Mouse (Mus musculus) CH12.LX (cell line): Measurements from ENCODE around the gene Ednrb. TPM values are rescaled to one million over a fixed set of nuclear protein-coding genes. Genes with fewer than 3 reads are reported as not detected.

ENCODE experiments used
- DNase-seq: peaks from one replicate; pipeline ENCODE4 v3.0.0-alpha.2; 2013; ENCODE audit errors: extremely low read depth
- H3K27ac ChIP-seq: 2 replicates; pipeline ENCODE4 v1.5.1; 2012; ENCODE audit warnings: low read depth, mild to moderate bottlenecking, control low read depth, moderate library complexity; ENCODE audit not compliant: insufficient read depth
- H3K27me3 ChIP-seq: replicated peaks from 2 replicates; pipeline ENCODE3; 2012; ENCODE audit warnings: inconsistent platforms
- H3K36me3 ChIP-seq, 2 experiments: replicated peaks in 1 of 2; 2 replicates each; pipeline versions ENCODE3 to v1.6.1; 2012; ENCODE audit warnings: inconsistent platforms in 1 of 2, low read length in 1 of 2, mild to moderate bottlenecking in 1 of 2, mixed read lengths in 1 of 2, moderate library complexity in 1 of 2; ENCODE audit not compliant: control insufficient read depth in 1 of 2, insufficient read depth in 1 of 2
- H3K4me1 ChIP-seq, 2 experiments: 2 replicates each; pipeline ENCODE4 v1.6.1; 2012; ENCODE audit warnings: inconsistent platforms in 1 of 2, moderate library complexity in 1 of 2; ENCODE audit not compliant: insufficient read depth in 2 of 2, control insufficient read depth in 1 of 2
- H3K4me2 ChIP-seq: 2 replicates; pipeline ENCODE4 v1.6.1; 2012; ENCODE audit warnings: low read depth, mild to moderate bottlenecking, control low read depth; ENCODE audit not compliant: poor library complexity, insufficient read depth, severe bottlenecking
- H3K4me3 ChIP-seq, 3 experiments: fragments of 150-350 bp in 1 of 3; sonication (generic) in 1 of 3; replicated peaks in 1 of 3; 2 replicates each; pipeline versions ENCODE3 to v1.5.1; 2011 to 2012; ENCODE audit warnings: low read depth in 2 of 3, low read length in 2 of 3, mild to moderate bottlenecking in 2 of 3, moderate library complexity in 2 of 3, control low read depth in 1 of 3, improper control_type of control experiment in 1 of 3, inconsistent platforms in 1 of 3, mixed read lengths in 1 of 3; ENCODE audit not compliant: poor library complexity in 1 of 3
- H3K79me2 ChIP-seq: replicated peaks from 2 replicates; pipeline ENCODE4 v1.6.1; 2012; ENCODE audit warnings: mild to moderate bottlenecking, moderate library complexity; ENCODE audit not compliant: control insufficient read depth, poor library complexity, insufficient read depth, severe bottlenecking; ENCODE audit errors: extremely low read depth
- H3K9ac ChIP-seq: 2 replicates; pipeline ENCODE4 v1.6.1; 2012; ENCODE audit warnings: low read depth, mild to moderate bottlenecking, control low read depth, moderate library complexity; ENCODE audit not compliant: insufficient read depth
- H3K9me3 ChIP-seq: replicated peaks from 2 replicates; pipeline ENCODE3; 2012; ENCODE audit warnings: low read length, inconsistent platforms, mixed read lengths
- CHD1 ChIP-seq: IDR thresholded peaks from 2 replicates; pipeline ENCODE4 v1.6.1; 2012; ENCODE audit warnings: low read depth, low read length, improper control_type of control experiment, inconsistent platforms
- CHD2 ChIP-seq: IDR thresholded peaks from 2 replicates; pipeline ENCODE4 v1.6.1; 2011; ENCODE audit warnings: low read length, improper control_type of control experiment
- CTCF ChIP-seq, 2 experiments: IDR thresholded peaks in 1 of 2; conservative IDR thresholded peaks in 1 of 2; 2 replicates each; pipeline ENCODE4 v1.5.1; 2011 to 2012; ENCODE audit warnings: low read depth in 2 of 2, low read length in 2 of 2, improper control_type of control experiment in 1 of 2, inconsistent platforms in 1 of 2, mild to moderate bottlenecking in 1 of 2, moderate library complexity in 1 of 2
- ELF1 ChIP-seq: IDR thresholded peaks from 2 replicates; pipeline ENCODE4 v1.6.1; 2014; ENCODE audit warnings: low read depth, mild to moderate bottlenecking, inconsistent platforms, low read length, improper control_type of control experiment
- EP300 ChIP-seq: IDR thresholded peaks from 2 replicates; pipeline ENCODE4 v1.6.1; 2011; ENCODE audit warnings: low read length, improper control_type of control experiment
- ETS1 ChIP-seq: conservative IDR thresholded peaks from 2 replicates; pipeline ENCODE4 v1.6.1; 2012; ENCODE audit warnings: low read depth, mild to moderate bottlenecking, inconsistent platforms, low read length, improper control_type of control experiment, moderate library complexity
- GABPA ChIP-seq: IDR thresholded peaks from 2 replicates; pipeline ENCODE4 v1.6.1; 2012; ENCODE audit warnings: low read depth, low read length, improper control_type of control experiment, inconsistent platforms; ENCODE audit not compliant: insufficient replicate concordance
- HCFC1 ChIP-seq: IDR thresholded peaks from 2 replicates; pipeline ENCODE4 v1.6.1; 2012; ENCODE audit warnings: low read depth, mild to moderate bottlenecking, inconsistent platforms, low read length, improper control_type of control experiment
- IRF4 ChIP-seq: IDR thresholded peaks from 2 replicates; pipeline ENCODE4 v1.6.1; 2014; ENCODE audit warnings: low read depth, mild to moderate bottlenecking, inconsistent platforms, low read length, improper control_type of control experiment
- JUND ChIP-seq: conservative IDR thresholded peaks from 2 replicates; pipeline ENCODE4 v1.6.1; 2011; ENCODE audit warnings: low read depth, low read length, improper control_type of control experiment
- KAT2A ChIP-seq: IDR thresholded peaks from 2 replicates; pipeline ENCODE4 v1.6.1; 2012; ENCODE audit warnings: low read length, improper control_type of control experiment, inconsistent platforms; ENCODE audit not compliant: insufficient replicate concordance
- MAFK ChIP-seq: IDR thresholded peaks from 2 replicates; pipeline ENCODE4 v1.6.1; 2011; ENCODE audit warnings: low read length, improper control_type of control experiment; ENCODE audit not compliant: insufficient replicate concordance
- MAZ ChIP-seq: IDR thresholded peaks from 2 replicates; pipeline ENCODE4 v1.6.1; 2012; ENCODE audit warnings: low read depth, mild to moderate bottlenecking, inconsistent platforms, low read length, improper control_type of control experiment, moderate library complexity
- MEF2A ChIP-seq: IDR thresholded peaks from 2 replicates; pipeline ENCODE4 v1.6.1; 2014; ENCODE audit warnings: low read depth, mild to moderate bottlenecking, inconsistent platforms, low read length, improper control_type of control experiment, borderline replicate concordance
- MYC ChIP-seq: IDR thresholded peaks from 2 replicates; pipeline ENCODE4 v1.6.1; 2011; ENCODE audit warnings: low read depth, mild to moderate bottlenecking, improper control_type of control experiment, low read length
- NELFE ChIP-seq: IDR thresholded peaks from 2 replicates; pipeline ENCODE4 v1.6.1; 2011; ENCODE audit warnings: low read depth, low read length, improper control_type of control experiment
- NRF1 ChIP-seq: IDR thresholded peaks from 2 replicates; pipeline ENCODE4 v1.6.1; 2014; ENCODE audit warnings: low read depth, mild to moderate bottlenecking, inconsistent platforms, low read length, improper control_type of control experiment, moderate library complexity
- POLR2AphosphoS2 ChIP-seq: IDR thresholded peaks from 2 replicates; pipeline ENCODE4 v1.6.1; 2011; ENCODE audit warnings: low read depth, low read length, improper control_type of control experiment
- RCOR1 ChIP-seq: conservative IDR thresholded peaks from 2 replicates; pipeline ENCODE4 v1.6.1; 2012; ENCODE audit warnings: low read depth, mild to moderate bottlenecking, inconsistent platforms, low read length, improper control_type of control experiment
- SIN3A ChIP-seq: IDR thresholded peaks from 2 replicates; pipeline ENCODE4 v1.6.1; 2012; ENCODE audit warnings: low read length, improper control_type of control experiment, inconsistent platforms
- SMC3 ChIP-seq: IDR thresholded peaks from 2 replicates; pipeline ENCODE4 v1.6.1; 2011; ENCODE audit warnings: low read depth, low read length, improper control_type of control experiment
- TCF12 ChIP-seq: IDR thresholded peaks from 2 replicates; pipeline ENCODE4 v1.6.1; 2014; ENCODE audit warnings: low read depth, mild to moderate bottlenecking, inconsistent platforms, low read length, improper control_type of control experiment
- UBTF ChIP-seq: IDR thresholded peaks from 2 replicates; pipeline ENCODE4 v1.6.1; 2012; ENCODE audit warnings: low read depth, mild to moderate bottlenecking, inconsistent platforms, low read length, improper control_type of control experiment, moderate library complexity
- USF2 ChIP-seq: conservative IDR thresholded peaks from 2 replicates; pipeline ENCODE4 v1.6.1; 2011; ENCODE audit warnings: low read depth, low read length, improper control_type of control experiment
- ZC3H11A ChIP-seq: IDR thresholded peaks from 2 replicates; pipeline ENCODE4 v1.6.1; 2012; ENCODE audit warnings: low read depth, mild to moderate bottlenecking, inconsistent platforms, low read length, improper control_type of control experiment
- ZKSCAN1 ChIP-seq: IDR thresholded peaks from 2 replicates; pipeline ENCODE4 v1.6.1; 2012; ENCODE audit warnings: low read depth, inconsistent platforms, low read length, improper control_type of control experiment, borderline replicate concordance
- ZNF384 ChIP-seq: IDR thresholded peaks from 2 replicates; pipeline ENCODE4 v1.6.1; 2012; ENCODE audit warnings: low read depth, low read length, improper control_type of control experiment, inconsistent platforms
- dilution Hi-C: fragments of 300-500 bp; cut with MboI; formaldehyde crosslinking; loops from 2 replicates; pipeline ENCODE4 v1.14.3; 2020; ENCODE audit warnings: low sequenced_read_pairs; ENCODE audit not compliant: extremely low pct_unique_long_range_greater_than_20kb, extremely low pct_ligation_motif_present
- in situ Hi-C: fragments of 300-500 bp; cut with MboI; formaldehyde crosslinking; loops from 3 replicates; pipeline ENCODE4 v1.14.3; 2019; ENCODE audit warnings: low sequenced_read_pairs, low pct_ligation_motif_present, low pct_unique_long_range_greater_than_20kb, mixed read lengths
- polyA plus RNA-seq: library from polyadenylated mRNA; unstranded; fragments of >175 nt; gene quantifications from 2 replicates; pipeline ENCODE4 v1.2.1, GENCODE M21; 2012; ENCODE audit warnings: low read depth; ENCODE audit not compliant: insufficient read length
- total RNA-seq, 2 experiments: library from RNA; depleted of rRNA; stranded (reverse); fragments of 300-350 nt in 1 of 2; fragments of >200 nt in 1 of 2; gene quantifications; 2 replicates each; pipeline ENCODE4 v1.2.3; 2012 to 2014

Gene Ednrb
- total and polyA plus RNA-seq, 3 experiments, result not detected

- dilution Hi-C loops, result no loop called here
- no peaks in the 10 kb centered on the region for H3K9me3 ChIP-seq
Measured at GRCm38 (mm10) chr14:103876598-103876997, 32.4 kb upstream of the Ednrb start.

GRCm38 (mm10) chr14:103866636-103867035 lies 22.4 kb upstream of the Ednrb start:
- dilution Hi-C loops (no loop called here), in situ Hi-C loops (no loop called here)
- no peaks in the 10 kb centered on the region for H3K79me2 ChIP-seq
- TF ChIP-seq MYC, result no peak
- TF ChIP-seq JUND, result no peak
- no peak for TF ChIP-seq USF2
- TF ChIP-seq SMC3, result no peak
- no peak for TF ChIP-seq TCF12
- no peak for TF ChIP-seq MAFK
- TF ChIP-seq CHD2, result no peak
- no peak for TF ChIP-seq ZNF384
- TF ChIP-seq CTCF (conservative IDR thresholded peaks at IDR 0.05 in 1 of 2, IDR thresholded peaks at IDR 0.05 in 1 of 2; ENCODE audit: low read depth in 2 of 2, low read length in 2 of 2), result no peak
- TF ChIP-seq IRF4, result no peak
- no peak for TF ChIP-seq NELFE
- TF ChIP-seq ZKSCAN1, result no peak
- no peak for TF ChIP-seq MAZ
- no peak for TF ChIP-seq HCFC1
- no peak for TF ChIP-seq ELF1
- no peak for TF ChIP-seq UBTF
- no peak for TF ChIP-seq ETS1
- TF ChIP-seq SIN3A, result no peak
- no peaks in the 10 kb centered on the region for H3K4me1 ChIP-seq
- no peaks in the 10 kb centered on the region for H3K9me3 ChIP-seq
- H3K9ac ChIP-seq, result no peak overlapping the region
- no peak overlapping the region for H3K27ac ChIP-seq
- no peak overlapping the region for H3K4me2 ChIP-seq
- H3K36me3 ChIP-seq, result no peaks in the 10 kb centered on the region
- DNase-seq, result no peak
- no peak overlapping the region for H3K4me3 ChIP-seq
- H3K27me3 ChIP-seq, result no peaks in the 10 kb centered on the region

More at GRCm38 (mm10) chr14:103876598-103876997, 32.4 kb upstream of the Ednrb start:
- Histone ChIP-seq H3K4me3 (no peak overlapping the region), H3K4me2 (no peak overlapping the region), H3K27ac (no peak overlapping the region), H3K79me2 (no peaks in the 10 kb centered on the region), H3K9ac (no peak overlapping the region), H3K36me3 (no peaks in the 10 kb centered on the region), H3K27me3 (no peaks in the 10 kb centered on the region), H3K4me1 (no peaks in the 10 kb centered on the region)
- in situ Hi-C loops, result no loop called here
- no peak for DNase-seq
- no peak for TF ChIP-seq MEF2A
- no peak for TF ChIP-seq POLR2AphosphoS2
- no peak for TF ChIP-seq GABPA
- no peak for TF ChIP-seq ZC3H11A
- TF ChIP-seq ZKSCAN1, result no peak
- no peak for TF ChIP-seq CHD1
- TF ChIP-seq EP300, result no peak
- no peak for TF ChIP-seq USF2
- no peak for TF ChIP-seq KAT2A
- no peak for TF ChIP-seq NRF1
- TF ChIP-seq RCOR1, result no peak
- TF ChIP-seq ETS1, result no peak
